Comparison of ENCODE assay signal across 8 mouse cellular contexts in the genomic region with DNA sequence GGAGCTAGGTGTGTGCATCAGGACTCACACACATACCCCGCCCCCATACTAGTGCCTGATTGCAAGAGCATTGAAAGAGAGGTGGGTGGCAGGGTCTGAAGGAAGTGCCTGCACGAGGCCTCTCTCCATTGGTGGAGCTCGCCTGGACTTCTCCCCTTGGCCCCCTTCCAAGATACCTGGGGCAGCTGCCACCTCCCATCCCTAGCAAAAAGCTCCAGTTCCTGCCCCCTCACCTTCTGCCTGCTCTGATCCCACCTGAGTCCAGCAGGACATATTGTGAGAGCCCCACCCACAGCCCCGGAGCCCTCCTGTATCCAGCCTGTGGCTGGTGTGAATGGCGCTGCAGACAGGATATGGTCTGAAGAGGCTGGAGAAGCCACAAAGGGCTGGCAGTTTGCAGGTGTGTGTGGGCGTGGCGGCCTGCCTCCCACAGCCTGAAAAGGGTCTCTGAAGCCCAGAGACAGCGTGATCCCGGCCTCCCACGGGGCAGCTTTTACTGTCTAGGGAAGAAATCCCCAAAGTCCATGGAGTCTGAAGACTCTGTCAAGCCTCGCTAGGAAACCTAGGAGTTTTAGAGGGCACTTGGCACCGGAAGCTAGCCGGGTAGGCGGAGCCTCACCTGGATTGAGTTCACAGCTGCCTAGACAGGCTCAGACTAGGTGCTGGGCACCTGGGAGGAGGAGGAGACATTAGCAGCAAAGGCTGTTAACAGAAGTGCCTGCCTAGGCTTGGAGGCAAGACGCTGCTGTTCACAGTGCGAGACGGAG. TPM values are rescaled to one million over a fixed set of nuclear protein-coding genes. Genes with fewer than 3 reads are reported as not detected.
DNase-seq lines count a peak whose midpoint lies in the region; ATAC-seq and TF ChIP-seq lines count a peak whose summit lies in the region.

No protein-coding gene starts in this region.

- H3K9me3 ChIP-seq in ES-Bruce4 (replicated peaks; ENCODE audit: control insufficient read depth, insufficient read depth, low read length, poor library complexity, severe bottlenecking): no peaks in the 10 kb centered on the region
- no peaks in the 10 kb centered on the region for H3K9me3 ChIP-seq in intestine, postnatal 0 days (ENCODE audit: control insufficient read depth)
- no peaks in the 10 kb centered on the region for H3K9me3 ChIP-seq in lung, embryonic 14.5 days (ENCODE audit: low read depth, low read length)
- no peaks in the 10 kb centered on the region for H3K9me3 ChIP-seq in stomach, embryonic 15.5 days

- peak; percentile 81 for ATAC-seq in intestine, postnatal 0 days
- peak; percentile 60 for ATAC-seq in lung, embryonic 14.5 days (ENCODE audit: insufficient read depth)
- ATAC-seq in stomach, embryonic 15.5 days (ENCODE audit: insufficient read depth, low FRiP score, low read depth): peak; percentile 59

- no peak for TF ChIP-seq CTCF in ES-Bruce4 (IDR thresholded peaks at IDR 0.05; ENCODE audit: low read depth, low read length)
- no peak for TF ChIP-seq CTCF in brain, embryonic 14.5 days (IDR thresholded peaks at IDR 0.05; ENCODE audit: borderline replicate concordance, extremely low read depth, insufficient read depth, insufficient read length)
- TF ChIP-seq CTCF in intestine, postnatal 0 days (IDR thresholded peaks at IDR 0.05; ENCODE audit: low read depth): no peak
- TF ChIP-seq CTCF in lung, embryonic 14.5 days (IDR thresholded peaks at IDR 0.05; ENCODE audit: low read depth): no peak

- H3K9ac ChIP-seq in ES-Bruce4 (ENCODE audit: low read depth, poor library complexity, severe bottlenecking): peak overlapping the region; percentile 2; the same call in 1 of the 2 replicates
- H3K9ac ChIP-seq in intestine, postnatal 0 days (ENCODE audit: low read depth, low read length): peak overlapping the region; percentile 53
- peak overlapping the region; percentile 50 for H3K9ac ChIP-seq in lung, embryonic 14.5 days
- peak overlapping the region; percentile 35 for H3K9ac ChIP-seq in stomach, embryonic 15.5 days

- H3K27ac ChIP-seq in ES-Bruce4 (ENCODE audit: insufficient read depth, low read length): no peak overlapping the region
- H3K27ac ChIP-seq in intestine, postnatal 0 days (ENCODE audit: low read depth, low read length): peak overlapping the region; percentile 85
- H3K27ac ChIP-seq in lung, embryonic 14.5 days (ENCODE audit: low read depth): peak overlapping the region; percentile 93
- peak overlapping the region; percentile 94 for H3K27ac ChIP-seq in stomach, embryonic 15.5 days

- peak overlapping the region; percentile 60 for H3K4me3 ChIP-seq in ES-Bruce4 (ENCODE audit: low read depth, low read length)
- H3K4me3 ChIP-seq in intestine, postnatal 0 days (ENCODE audit: low read depth, low read length): peak overlapping the region; percentile 36
- H3K4me3 ChIP-seq in lung, embryonic 14.5 days (ENCODE audit: low read depth, low read length): peak overlapping the region; percentile 42
- H3K4me3 ChIP-seq in stomach, embryonic 15.5 days (replicated peaks): peak overlapping the region; percentile 45

- H3K36me3 ChIP-seq in ES-Bruce4 (ENCODE audit: control insufficient read depth, insufficient read depth, low read length, poor library complexity, severe bottlenecking): no peaks in the 10 kb centered on the region
- no peaks in the 10 kb centered on the region for H3K36me3 ChIP-seq in intestine, postnatal 0 days (ENCODE audit: control insufficient read depth, insufficient read depth)
- no peaks in the 10 kb centered on the region for H3K36me3 ChIP-seq in lung, embryonic 14.5 days (ENCODE audit: insufficient read depth)
- no peaks in the 10 kb centered on the region for H3K36me3 ChIP-seq in stomach, embryonic 15.5 days

- peak overlapping the region; percentile 70 for H3K4me2 ChIP-seq in intestine, postnatal 0 days (replicated peaks; ENCODE audit: low read depth)
- peak overlapping the region; percentile 59 for H3K4me2 ChIP-seq in lung, embryonic 14.5 days
- H3K4me2 ChIP-seq in stomach, embryonic 15.5 days: peak overlapping the region; percentile 52

- TF ChIP-seq POLR2A in ES-Bruce4 (IDR thresholded peaks at IDR 0.05; ENCODE audit: insufficient read depth, low read length): no peak
- TF ChIP-seq POLR2A in brain, embryonic 14.5 days (IDR thresholded peaks at IDR 0.05; ENCODE audit: borderline replicate concordance, extremely low read depth, insufficient read depth, insufficient read length, poor library complexity, severe bottlenecking): no peak

- WGBS in intestine, postnatal 0 days: 6% methylated on average over 17 of the region's 17 CpGs
- WGBS in lung, embryonic 14.5 days: 12% methylated on average over 17 of the region's 17 CpGs
- 13% methylated on average over 17 of the region's 17 CpGs for WGBS in stomach, embryonic 15.5 days

- intact Hi-C loops in left cerebral cortex, postnatal 10 days (cut with DNase I): no loop called here

- 0 out of 2 replicates have a peak, but pooled peaks have one; percentile 6 for TF ChIP-seq EP300 in ES-Bruce4 (IDR thresholded peaks at IDR 0.05; ENCODE audit: insufficient read depth, low read depth, low read length)

- peak; percentile 15 for DNase-seq in brain, embryonic 14.5 days (ENCODE audit: low read depth)
- peak; percentile 71 for DNase-seq in lung, embryonic 14.5 days
- DNase-seq in ovary, adult 18-20 months (ENCODE audit: low spot score): no peak
- no peak for DNase-seq in left cerebral cortex, postnatal 10 days (ENCODE audit: extremely low spot score in 1 of 2, low spot score in 2 of 2)
- no peak for DNase-seq in frontal cortex, postnatal 36 days (ENCODE audit: low spot score in 2 of 2)

- H3K4me1 ChIP-seq in ES-Bruce4 (ENCODE audit: control insufficient read depth, insufficient read depth, low read length): peaks cover 8% of the 10 kb centered on the region
- H3K4me1 ChIP-seq in intestine, postnatal 0 days (replicated peaks; ENCODE audit: control insufficient read depth, insufficient read depth, low read length): no peaks in the 10 kb centered on the region
- H3K4me1 ChIP-seq in lung, embryonic 14.5 days (ENCODE audit: insufficient read depth): peaks cover 3% of the 10 kb centered on the region; the same call in 1 of the 2 replicates
- peaks cover 30% of the 10 kb centered on the region for H3K4me1 ChIP-seq in stomach, embryonic 15.5 days

- H3K27me3 ChIP-seq in ES-Bruce4 (ENCODE audit: control insufficient read depth, insufficient read depth, low read length, poor library complexity, severe bottlenecking): no peaks in the 10 kb centered on the region
- H3K27me3 ChIP-seq in intestine, postnatal 0 days (replicated peaks; ENCODE audit: control insufficient read depth, insufficient read depth, low read length): no peaks in the 10 kb centered on the region
- H3K27me3 ChIP-seq in lung, embryonic 14.5 days (ENCODE audit: insufficient read depth, low read length): peaks cover 6% of the 10 kb centered on the region; the same call in 1 of the 2 replicates
- H3K27me3 ChIP-seq in stomach, embryonic 15.5 days (replicated peaks): no peaks in the 10 kb centered on the region

RNA-seq across cellular contexts. Expression of gene Adgrg1, which starts 2.3 kb away (rescaled TPM):
- polyA plus RNA-seq in ES-Bruce4 (2011; ENCODE audit: insufficient read depth, insufficient read length, low read depth, missing spikeins): 11.4 and 13.8 TPM in 2 replicates
- polyA plus RNA-seq in brain, embryonic 14.5 days (2012; rRNA removed): 468 and 636 TPM in 2 replicates
- 22.3 and 22.7 TPM in 2 replicates for polyA plus RNA-seq in intestine, postnatal 0 days (2015; fragmentation: Nextera tagmentation; extraction: Ambion mirVana)
- polyA plus RNA-seq in lung, embryonic 14.5 days (2014; fragmentation: Nextera tagmentation; extraction: Ambion mirVana): 33.8 and 45.3 TPM in 2 replicates
- polyA plus RNA-seq in stomach, embryonic 15.5 days (2015; fragmentation: Nextera tagmentation; extraction: Ambion mirVana): 42.7 and 47.9 TPM in 2 replicates
- 100 to 1,000 TPM; 122 to 128 TPM for total RNA-seq in left cerebral cortex, postnatal 10 days (2021)

RNA-seq across cellular contexts. Expression of gene Adgrg3, which starts 40.7 kb away (rescaled TPM):
- polyA plus RNA-seq in ES-Bruce4 (2011; ENCODE audit: insufficient read depth, insufficient read length, low read depth, missing spikeins): 0.27 TPM in 1 of 2 replicates, not detected in the other
- polyA plus RNA-seq in brain, embryonic 14.5 days (2012; rRNA removed): 2.1 and 3.0 TPM in 2 replicates
- polyA plus RNA-seq in intestine, postnatal 0 days (2015; fragmentation: Nextera tagmentation; extraction: Ambion mirVana): 4.2 and 4.7 TPM in 2 replicates
- 4.0 and 4.7 TPM in 2 replicates for polyA plus RNA-seq in lung, embryonic 14.5 days (2014; fragmentation: Nextera tagmentation; extraction: Ambion mirVana)
- 3.1 and 3.6 TPM in 2 replicates for polyA plus RNA-seq in stomach, embryonic 15.5 days (2015; fragmentation: Nextera tagmentation; extraction: Ambion mirVana)
- under 1 TPM; 0.22 to 0.32 TPM for total RNA-seq in left cerebral cortex, postnatal 10 days (2021)

RNA-seq across cellular contexts. Expression of gene Adgrg5, which starts 53.3 kb away (rescaled TPM):
- 1.0 and 2.6 TPM in 2 replicates for polyA plus RNA-seq in ES-Bruce4 (2011; ENCODE audit: insufficient read depth, insufficient read length, low read depth, missing spikeins)
- 0.27 and 0.28 TPM in 2 replicates for polyA plus RNA-seq in brain, embryonic 14.5 days (2012; rRNA removed)
- polyA plus RNA-seq in intestine, postnatal 0 days (2015; fragmentation: Nextera tagmentation; extraction: Ambion mirVana): 1.3 and 1.5 TPM in 2 replicates
- 0.18 and 0.21 TPM in 2 replicates for polyA plus RNA-seq in lung, embryonic 14.5 days (2014; fragmentation: Nextera tagmentation; extraction: Ambion mirVana)
- polyA plus RNA-seq in stomach, embryonic 15.5 days (2015; fragmentation: Nextera tagmentation; extraction: Ambion mirVana): 0.59 and 0.65 TPM in 2 replicates
- total RNA-seq in left cerebral cortex, postnatal 10 days (2021): not detected

RNA-seq across cellular contexts. Expression of gene Ccdc102a, which starts 58.9 kb away (rescaled TPM):
- polyA plus RNA-seq in ES-Bruce4 (2011; ENCODE audit: insufficient read depth, insufficient read length, low read depth, missing spikeins): 5.1 and 5.4 TPM in 2 replicates
- polyA plus RNA-seq in brain, embryonic 14.5 days (2012; rRNA removed): 9.0 and 11.1 TPM in 2 replicates
- polyA plus RNA-seq in intestine, postnatal 0 days (2015; fragmentation: Nextera tagmentation; extraction: Ambion mirVana): 7.2 and 7.7 TPM in 2 replicates
- polyA plus RNA-seq in lung, embryonic 14.5 days (2014; fragmentation: Nextera tagmentation; extraction: Ambion mirVana): 29.9 and 34.1 TPM in 2 replicates
- polyA plus RNA-seq in stomach, embryonic 15.5 days (2015; fragmentation: Nextera tagmentation; extraction: Ambion mirVana): 25.8 and 26.5 TPM in 2 replicates
- 1 to 10 TPM; 2.6 to 3.3 TPM for total RNA-seq in left cerebral cortex, postnatal 10 days (2021)

Comparison
In these comparisons a context has a peak if more than half of its experiments do, and no peak if none do; other contexts are left out.
1. H3K9ac ChIP-seq: peak in every context shown above with its lines; median percentile 53 in intestine, postnatal 0 days; 50 in lung, embryonic 14.5 days; 35 in stomach, embryonic 15.5 days; 2 in ES-Bruce4.
2. DNase-seq: peak in brain, embryonic 14.5 days (single experiment) and lung, embryonic 14.5 days (single experiment); none in ovary, adult 18-20 months (single experiment), left cerebral cortex, postnatal 10 days (0 of 2) and frontal cortex, postnatal 36 days (0 of 2).
3. Peak in every context shown above with its lines, with median percentiles within 50 percentile points of each other: H3K4me3 ChIP-seq, ATAC-seq and H3K4me2 ChIP-seq.